Mouse (Mus musculus) stomach, postnatal 0 days (tissue): ENCODE measurements around the gene Tmem231.
"Not testable (repeated sequence)": the region's sequence is repeated elsewhere in the genome, so short reads cannot be mapped to it uniquely, and the experiment has no call there.

ENCODE experiments used
- CTCF ChIP-seq: IDR thresholded peaks from 2 replicates; pipeline ENCODE4 v1.5.1; 2016; ENCODE audit warnings: antibody characterized with exemption, low read depth, mild to moderate bottlenecking, moderate library complexity
- EP300 ChIP-seq: optimal IDR thresholded peaks from 2 replicates; pipeline ENCODE3; 2016; ENCODE audit warnings: antibody characterized with exemption

GRCm38 (mm10) chr8:111938076-111938985, 4.7 kb upstream of the Tmem231 start:
- TF ChIP-seq CTCF, EP300: not testable (repeated sequence)
